Mouse (Mus musculus): ENCODE data around the gene Slu7. TPM values are rescaled to one million over a fixed set of nuclear protein-coding genes. Genes with fewer than 3 reads are reported as not detected.
A peak's percentile ranks its signal among the peaks of the same experiment; 100 is the strongest.

Gene Slu7
- polyA plus RNA-seq, 1 experiment from 2014 or later = 71.6 TPM

DNA sequence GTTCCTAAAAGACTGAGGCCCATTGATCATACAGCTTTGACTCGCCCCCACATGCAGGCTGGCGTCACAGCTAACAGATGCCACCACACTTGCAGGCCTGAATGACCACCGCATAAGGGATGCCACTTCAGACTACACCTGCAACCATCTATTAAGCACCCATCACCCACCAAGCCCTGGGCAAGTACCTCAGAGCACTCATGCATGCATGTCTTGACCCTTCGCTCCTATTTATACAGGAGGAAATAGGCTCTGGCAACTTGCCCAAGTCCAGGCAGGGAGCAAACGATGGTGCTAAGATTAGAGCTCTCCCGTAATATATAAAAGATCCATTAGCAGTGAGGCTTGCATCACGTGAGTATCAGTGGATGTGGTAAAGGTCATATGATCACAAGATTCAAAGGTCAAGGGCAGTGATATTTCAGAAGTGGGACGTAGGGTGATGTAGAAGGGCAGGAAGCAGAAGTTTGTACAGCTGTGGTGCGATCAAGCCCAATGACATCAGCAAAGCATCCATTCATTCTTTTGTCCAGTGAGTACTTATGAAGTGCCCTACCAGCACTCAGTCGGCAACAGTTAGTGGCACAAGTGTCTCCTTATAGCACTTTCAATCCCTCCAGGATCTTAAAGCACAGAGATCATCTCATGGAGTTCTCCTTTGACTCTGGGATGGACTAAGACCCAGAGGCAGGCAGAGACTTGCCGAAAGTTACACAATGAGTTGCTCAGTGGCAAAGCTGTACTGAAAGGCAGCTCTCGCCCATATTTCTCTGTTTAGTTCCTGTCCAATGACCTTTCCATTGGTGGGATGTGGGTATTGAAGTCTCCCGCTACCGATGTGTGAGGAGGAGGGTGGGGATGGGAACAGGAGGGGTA, 38.2 kb upstream of the Slu7 start:
- Histone ChIP-seq H3K36me3 (ENCODE audit: control insufficient read depth, insufficient read depth, low read length) (no peaks in the 10 kb centered on the region), H3K9me3 (ENCODE audit: control insufficient read depth, low read length) (no peaks in the 10 kb centered on the region), H3K4me1 (ENCODE audit: control insufficient read depth, insufficient read depth, low read length) (peaks cover 5% of the 10 kb centered on the region; the same call in 1 of the 2 replicates), H3K27me3 (ENCODE audit: control insufficient read depth, insufficient read depth, low read length) (no peaks in the 10 kb centered on the region), H3K4me2 (no peak overlapping the region), H3K27ac (ENCODE audit: low read depth, low read length) (no peak overlapping the region), H3K4me3 (ENCODE audit: low read depth, low read length) (no peak overlapping the region), H3K9ac (ENCODE audit: low read length) (no peak overlapping the region)
- DNase-seq (ENCODE audit: low spot score, missing footprints) = peak; percentile 35
- no peak for ATAC-seq (ENCODE audit: low FRiP score)
- WGBS = 91% methylated on average over 14 of the region's 14 CpGs

DNA sequence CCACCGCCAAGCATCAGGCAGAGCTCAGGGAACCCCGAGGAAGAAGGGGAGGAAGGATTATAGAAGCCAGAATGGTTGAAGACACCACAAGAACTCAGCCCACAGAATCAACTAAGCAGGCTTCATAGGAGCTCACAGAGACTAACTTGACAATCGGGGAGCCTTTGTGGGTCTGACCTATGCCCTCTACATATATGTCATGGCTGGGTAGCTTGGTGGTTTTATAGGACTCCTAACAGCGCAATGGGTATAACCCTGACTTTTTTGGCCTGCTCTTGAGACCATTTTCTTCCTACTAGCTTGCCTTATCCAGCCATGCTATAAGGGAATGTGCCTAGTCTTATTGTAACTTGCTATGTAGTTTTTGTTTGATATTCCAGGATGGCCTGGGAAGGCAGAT, 37.3 kb upstream of the Slu7 start:
- DNase-seq (ENCODE audit: low spot score, missing footprints) = peak; percentile 75

GRCm38 (mm10) chr11:43396672-43397071, 36.9 kb upstream of the Slu7 start:
- WGBS = 35% methylated on average over 7 of the region's 7 CpGs
- H3K9me3 ChIP-seq (ENCODE audit: control insufficient read depth, low read length) = no peaks in the 10 kb centered on the region

More for the DNA sequence above, 37.3 kb upstream of the Slu7 start:
- Histone ChIP-seq H3K4me1 (ENCODE audit: control insufficient read depth, insufficient read depth, low read length) (peaks cover 5% of the 10 kb centered on the region; the same call in 1 of the 2 replicates), H3K27ac (ENCODE audit: low read depth, low read length) (no peak overlapping the region), H3K9ac (ENCODE audit: low read length) (no peak overlapping the region), H3K4me3 (ENCODE audit: low read depth, low read length) (no peak overlapping the region), H3K27me3 (ENCODE audit: control insufficient read depth, insufficient read depth, low read length) (no peaks in the 10 kb centered on the region), H3K36me3 (ENCODE audit: control insufficient read depth, insufficient read depth, low read length) (no peaks in the 10 kb centered on the region), H3K9me3 (ENCODE audit: control insufficient read depth, low read length) (no peaks in the 10 kb centered on the region), H3K4me2 (no peak overlapping the region)
- no peak for ATAC-seq (ENCODE audit: low FRiP score)
- 94% methylated on average over 4 of the region's 4 CpGs for WGBS

DNA sequence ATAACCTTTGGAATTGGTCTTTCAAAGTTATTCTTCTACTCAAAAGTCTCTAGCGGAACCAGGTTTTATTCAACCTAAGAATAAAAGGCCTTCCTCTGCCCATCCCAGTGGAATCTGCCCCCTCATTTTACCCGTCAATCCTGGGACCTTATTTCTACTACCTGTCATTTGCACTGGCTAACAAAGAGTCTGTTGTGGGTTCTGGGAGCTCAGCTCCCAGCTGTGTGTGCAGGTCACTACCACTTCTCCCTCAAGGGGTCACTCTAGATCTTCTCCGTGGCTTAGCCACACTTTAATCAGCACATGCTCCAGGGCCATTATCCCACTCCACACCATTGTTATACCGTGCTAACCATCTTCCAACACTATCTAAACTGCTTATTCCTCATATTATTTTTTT, 34.2 kb upstream of the Slu7 start:
- Histone ChIP-seq H3K27ac (ENCODE audit: low read depth, low read length) (no peak overlapping the region), H3K36me3 (ENCODE audit: control insufficient read depth, insufficient read depth, low read length) (no peaks in the 10 kb centered on the region), H3K4me2 (no peak overlapping the region), H3K4me1 (ENCODE audit: control insufficient read depth, insufficient read depth, low read length) (no peaks in the 10 kb centered on the region), H3K9ac (ENCODE audit: low read length) (no peak overlapping the region), H3K4me3 (ENCODE audit: low read depth, low read length) (no peak overlapping the region), H3K27me3 (ENCODE audit: control insufficient read depth, insufficient read depth, low read length) (no peaks in the 10 kb centered on the region), H3K9me3 (ENCODE audit: control insufficient read depth, low read length) (no peaks in the 10 kb centered on the region)
- no peak for DNase-seq (ENCODE audit: low spot score, missing footprints)
- WGBS = 47% methylated on average over 4 of the region's 4 CpGs
- peak; percentile 65; the same call in 1 of the 2 replicates for ATAC-seq (ENCODE audit: low FRiP score)

More at GRCm38 (mm10) chr11:43396672-43397071, 36.9 kb upstream of the Slu7 start:
- no peak overlapping the region for H3K9ac ChIP-seq (ENCODE audit: low read length)
- no peak overlapping the region for H3K27ac ChIP-seq (ENCODE audit: low read depth, low read length)
- ATAC-seq (ENCODE audit: low FRiP score) (peak; percentile 60; the same call in 1 of the 2 replicates), DNase-seq (ENCODE audit: low spot score, missing footprints) (peak; percentile 84)
- H3K36me3 ChIP-seq (ENCODE audit: control insufficient read depth, insufficient read depth, low read length) = no peaks in the 10 kb centered on the region
- H3K27me3 ChIP-seq (ENCODE audit: control insufficient read depth, insufficient read depth, low read length) = no peaks in the 10 kb centered on the region
- no peak overlapping the region for H3K4me3 ChIP-seq (ENCODE audit: low read depth, low read length)
- H3K4me2 ChIP-seq = no peak overlapping the region
- H3K4me1 ChIP-seq (ENCODE audit: control insufficient read depth, insufficient read depth, low read length) = peaks cover 5% of the 10 kb centered on the region; the same call in 1 of the 2 replicates

DNA sequence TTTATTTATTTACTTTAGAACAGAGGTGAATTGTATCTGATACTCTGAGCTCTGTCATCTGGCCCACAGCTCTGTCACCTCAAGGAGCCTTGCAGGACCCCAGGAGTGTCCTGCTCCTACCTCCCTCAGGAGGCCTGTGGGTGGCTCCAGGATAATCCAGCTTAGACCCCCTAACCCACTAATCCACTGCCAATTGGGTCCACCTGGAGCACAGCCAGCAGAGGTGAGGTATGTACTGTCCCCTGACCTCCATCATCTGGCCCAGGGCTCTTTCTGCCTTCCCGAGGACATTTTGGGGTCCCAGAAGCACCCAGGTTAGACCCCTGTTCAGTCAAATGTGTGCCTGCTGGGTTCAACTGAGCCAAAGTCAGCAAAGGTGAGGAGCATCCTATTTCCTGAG, 33.4 kb upstream of the Slu7 start:
- 79% methylated on average over 1 of the region's 1 CpGs for WGBS

GRCm38 (mm10) chr11:43404150-43404807, 29.3 kb upstream of the Slu7 start:
- DNase-seq (ENCODE audit: low spot score, missing footprints) (no peak), ATAC-seq (ENCODE audit: low FRiP score) (no peak)
- Histone ChIP-seq H3K4me1 (ENCODE audit: control insufficient read depth, insufficient read depth, low read length) (no peaks in the 10 kb centered on the region), H3K27me3 (ENCODE audit: control insufficient read depth, insufficient read depth, low read length) (no peaks in the 10 kb centered on the region), H3K9ac (ENCODE audit: low read length) (no peak overlapping the region), H3K27ac (ENCODE audit: low read depth, low read length) (no peak overlapping the region), H3K4me2 (no peak overlapping the region), H3K36me3 (ENCODE audit: control insufficient read depth, insufficient read depth, low read length) (no peaks in the 10 kb centered on the region), H3K9me3 (ENCODE audit: control insufficient read depth, low read length) (peaks cover 4% of the 10 kb centered on the region; the same call in 1 of the 2 replicates), H3K4me3 (ENCODE audit: low read depth, low read length) (no peak overlapping the region)
- WGBS = 90% methylated on average over 15 of the region's 15 CpGs

More for the DNA sequence above, 33.4 kb upstream of the Slu7 start:
- H3K4me1 ChIP-seq (ENCODE audit: control insufficient read depth, insufficient read depth, low read length) = no peaks in the 10 kb centered on the region
- H3K36me3 ChIP-seq (ENCODE audit: control insufficient read depth, insufficient read depth, low read length) = no peaks in the 10 kb centered on the region
- H3K9me3 ChIP-seq (ENCODE audit: control insufficient read depth, low read length) = peaks cover 4% of the 10 kb centered on the region; the same call in 1 of the 2 replicates
- no peak overlapping the region for H3K4me3 ChIP-seq (ENCODE audit: low read depth, low read length)
- ATAC-seq (ENCODE audit: low FRiP score) (no peak), DNase-seq (ENCODE audit: low spot score, missing footprints) (no peak)
- H3K27me3 ChIP-seq (ENCODE audit: control insufficient read depth, insufficient read depth, low read length) = no peaks in the 10 kb centered on the region
- no peak overlapping the region for H3K4me2 ChIP-seq
- H3K9ac ChIP-seq (ENCODE audit: low read length) = no peak overlapping the region
- H3K27ac ChIP-seq (ENCODE audit: low read depth, low read length) = no peak overlapping the region

- no peaks in the 10 kb centered on the region for H3K27me3 ChIP-seq (ENCODE audit: control insufficient read depth, insufficient read depth, low read length)
- H3K4me2 ChIP-seq = no peak overlapping the region
- no peak for ATAC-seq (ENCODE audit: low FRiP score)
- H3K9ac ChIP-seq (ENCODE audit: low read length) = no peak overlapping the region
- no peak overlapping the region for H3K4me3 ChIP-seq (ENCODE audit: low read depth, low read length)
- 80% methylated on average over 2 of the region's 2 CpGs for WGBS
- H3K4me1 ChIP-seq (ENCODE audit: control insufficient read depth, insufficient read depth, low read length) = no peaks in the 10 kb centered on the region
- H3K9me3 ChIP-seq (ENCODE audit: control insufficient read depth, low read length) = peaks cover 4% of the 10 kb centered on the region; the same call in 1 of the 2 replicates
- DNase-seq (ENCODE audit: low spot score, missing footprints) = no peak
- no peaks in the 10 kb centered on the region for H3K36me3 ChIP-seq (ENCODE audit: control insufficient read depth, insufficient read depth, low read length)
- H3K27ac ChIP-seq (ENCODE audit: low read depth, low read length) = no peak overlapping the region
Measured at GRCm38 (mm10) chr11:43408888-43409287, 24.7 kb upstream of the Slu7 start.

GRCm38 (mm10) chr11:43410291-43410690, 23.3 kb upstream of the Slu7 start:
- no peaks in the 10 kb centered on the region for H3K36me3 ChIP-seq (ENCODE audit: control insufficient read depth, insufficient read depth, low read length)
- H3K9ac ChIP-seq (ENCODE audit: low read length) = no peak overlapping the region
- no peak overlapping the region for H3K4me2 ChIP-seq
- no peak for DNase-seq (ENCODE audit: low spot score, missing footprints)
- no peak overlapping the region for H3K27ac ChIP-seq (ENCODE audit: low read depth, low read length)
- 0 out of 2 replicates have a peak, but pooled peaks cover 4% of the 10 kb centered on the region for H3K4me1 ChIP-seq (ENCODE audit: control insufficient read depth, insufficient read depth, low read length)
- no peaks in the 10 kb centered on the region for H3K27me3 ChIP-seq (ENCODE audit: control insufficient read depth, insufficient read depth, low read length)
- 72% methylated on average over 7 of the region's 7 CpGs for WGBS
- H3K9me3 ChIP-seq (ENCODE audit: control insufficient read depth, low read length) = no peaks in the 10 kb centered on the region
- no peak overlapping the region for H3K4me3 ChIP-seq (ENCODE audit: low read depth, low read length)
- no peak for ATAC-seq (ENCODE audit: low FRiP score)

- H3K4me3 ChIP-seq (ENCODE audit: low read depth, low read length) = no peak overlapping the region
- no peaks in the 10 kb centered on the region for H3K9me3 ChIP-seq (ENCODE audit: control insufficient read depth, low read length)
- no peak overlapping the region for H3K9ac ChIP-seq (ENCODE audit: low read length)
- ATAC-seq (ENCODE audit: low FRiP score) (peak; percentile 22), DNase-seq (ENCODE audit: low spot score, missing footprints) (peak; percentile 97)
- no peaks in the 10 kb centered on the region for H3K27me3 ChIP-seq (ENCODE audit: control insufficient read depth, insufficient read depth, low read length)
- no peaks in the 10 kb centered on the region for H3K36me3 ChIP-seq (ENCODE audit: control insufficient read depth, insufficient read depth, low read length)
- 0% methylated on average over 1 of the region's 1 CpGs for WGBS
- H3K27ac ChIP-seq (ENCODE audit: low read depth, low read length) = no peak overlapping the region
- no peak overlapping the region for H3K4me2 ChIP-seq
- H3K4me1 ChIP-seq (ENCODE audit: control insufficient read depth, insufficient read depth, low read length) = 0 out of 2 replicates have a peak, but pooled peaks cover 4% of the 10 kb centered on the region
Measured at GRCm38 (mm10) chr11:43411413-43411812, 22.1 kb upstream of the Slu7 start.
